Mouse (Mus musculus) embryonic stem cell, embryonic (primary cell): ENCODE measurements at regions not wholly inside any gene's neighbourhood (a gene's known extent, or its start where the extent isn't known, plus 50 kb on each side); places are given as distances from the start of the nearest gene placed in this dataset.

ENCODE experiments used
- CTCF ChIA-PET, 4 experiments: fragments of 300-600 bp in 2 of 4; fragments of 350-600 bp in 2 of 4; sonication (Branson Sonifier 250); formaldehyde crosslinking; loops; one replicate each; lab custom pipeline; 2022; ENCODE audit warnings: inconsistent platforms in 2 of 4; lab: Charles Lee
- POLR2A ChIA-PET, 4 experiments: fragments of 300-600 bp in 2 of 4; fragments of 350-600 bp in 2 of 4; sonication (Branson Sonifier 250); formaldehyde crosslinking; loops; one replicate each; lab custom pipeline; 2022; ENCODE audit warnings: antibody characterized with exemption in 4 of 4, inconsistent platforms in 1 of 4; lab: Charles Lee

DNA sequence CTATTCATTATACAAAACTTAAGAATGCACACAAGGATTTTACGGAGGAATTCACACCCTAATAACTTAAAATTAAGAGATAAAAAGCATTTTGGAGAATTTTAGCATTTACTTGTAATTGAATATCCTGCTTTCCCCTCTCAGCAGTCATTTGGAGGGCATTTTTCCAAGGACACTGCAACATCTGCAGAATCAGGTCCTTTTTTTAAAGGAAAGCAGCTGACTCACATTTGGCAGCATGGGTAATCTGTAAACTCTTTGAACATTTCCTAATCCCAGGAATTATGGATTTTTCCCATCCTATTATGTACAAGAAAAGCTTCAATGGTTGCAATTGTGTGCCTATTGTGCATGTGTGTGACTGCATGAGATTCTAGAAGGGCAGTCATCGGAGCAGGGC is 112.0 kb downstream of the Gm19410 start:
- POLR2A ChIA-PET: no interaction called here
- CTCF ChIA-PET: no interaction called here

DNA sequence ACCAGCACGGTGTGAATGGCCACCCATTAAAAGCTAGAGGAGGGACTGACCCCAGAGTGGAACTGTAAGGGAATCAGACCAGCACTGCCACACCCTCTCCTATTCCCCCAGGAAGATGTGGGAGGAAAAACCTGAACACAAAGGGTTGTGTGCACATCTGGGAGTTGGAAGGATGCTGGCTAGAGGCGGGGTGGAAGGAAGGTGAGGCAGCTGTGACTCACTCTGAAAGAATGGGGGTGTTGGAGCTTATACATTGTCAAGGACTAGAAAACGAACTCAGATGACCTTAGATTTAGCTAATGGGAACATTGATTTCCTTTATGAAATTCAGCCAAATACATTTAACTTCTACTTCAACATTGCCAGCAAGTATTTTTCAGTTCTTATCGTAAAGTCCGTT is 116.2 kb downstream of the Gm19410 start:
- ChIA-PET POLR2A (no interaction called here), CTCF (no interaction called here)

- ChIA-PET CTCF (interaction anchor here in 2 of 4 experiments (0.6 kb wide), 2 partner anchors 105 to 186 kb away, joined by 3 to 5 read pairs; no protein-coding TSS in a partner anchor), POLR2A (interaction anchor here in 1 of 4 experiments (0.7 kb wide), 1 partner anchor 33 kb away, joined by 3 read pairs; no protein-coding TSS in a partner anchor)
Observed at GRCm38 (mm10) chr8:35882638-35883455, 117.3 kb downstream of the Gm19410 start.

GRCm38 (mm10) chr8:35883456-35883780 is 117.8 kb downstream of the Gm19410 start:
- POLR2A ChIA-PET: interaction anchor here in 1 of 4 experiments (0.7 kb wide), 1 partner anchor 34 kb away, joined by 3 read pairs; no protein-coding TSS in a partner anchor
- CTCF ChIA-PET: interaction anchor here in 1 of 4 experiments (0.6 kb wide), 1 partner anchor 186 kb away, joined by 5 read pairs; no protein-coding TSS in a partner anchor

DNA sequence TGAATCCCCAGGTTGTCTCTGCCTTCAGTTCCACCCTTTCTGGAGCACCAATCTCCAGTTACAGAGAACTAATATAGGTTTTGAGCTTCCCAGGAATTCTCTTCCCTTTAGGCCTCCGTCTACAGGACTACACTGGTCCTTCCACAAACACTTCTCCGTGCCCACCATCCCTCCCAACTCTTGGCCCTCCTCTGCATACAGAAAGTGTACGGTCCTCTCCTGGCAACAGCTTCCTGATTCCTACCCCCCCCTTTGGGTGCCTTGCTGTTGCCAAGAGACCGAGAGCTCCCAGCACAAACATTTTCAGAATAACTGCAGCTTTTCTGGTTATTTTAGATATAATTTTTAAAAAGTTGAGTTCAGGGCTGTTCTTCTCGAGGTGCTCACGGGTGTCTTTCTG is 119.0 kb downstream of the Gm19410 start:
- CTCF ChIA-PET: no interaction called here
- POLR2A ChIA-PET: no interaction called here

GRCm38 (mm10) chr8:35890083-35890482 is 124.5 kb downstream of the Gm19410 start:
- POLR2A ChIA-PET: interaction anchor here in 1 of 4 experiments (0.6 to 0.8 kb wide), 2 partner anchors 119 to 1127 kb away, joined by 3 to 4 read pairs; no protein-coding TSS in a partner anchor
- CTCF ChIA-PET: no interaction called here

DNA sequence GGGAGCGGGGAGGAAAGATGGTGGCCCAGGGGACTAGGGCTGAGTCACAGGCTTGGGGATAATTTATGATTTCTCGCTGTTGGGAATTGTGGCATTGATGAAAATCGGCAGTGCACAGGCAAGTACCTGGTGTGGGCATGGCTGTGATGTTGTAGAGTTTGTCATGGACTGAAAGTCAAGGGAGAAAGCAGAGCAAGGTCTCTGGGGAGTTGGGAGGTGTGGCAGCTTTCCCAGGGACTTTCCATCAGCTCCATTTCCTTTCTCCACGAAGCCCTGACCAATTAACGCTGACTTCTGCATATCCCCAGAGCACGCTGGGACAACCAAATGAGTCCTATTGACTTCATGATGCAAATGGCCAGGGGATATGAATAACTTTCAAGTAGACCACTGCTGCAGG is 126.2 kb downstream of the Gm19410 start:
- ChIA-PET POLR2A (interaction anchor here in 1 of 4 experiments (0.6 kb wide), 1 partner anchor 1101 kb away, joined by 6 read pairs; no protein-coding TSS in a partner anchor), CTCF (interaction anchor here in 1 of 4 experiments (1.0 kb wide), 1 partner anchor 10 kb away, joined by 27 read pairs; no protein-coding TSS in a partner anchor)

DNA sequence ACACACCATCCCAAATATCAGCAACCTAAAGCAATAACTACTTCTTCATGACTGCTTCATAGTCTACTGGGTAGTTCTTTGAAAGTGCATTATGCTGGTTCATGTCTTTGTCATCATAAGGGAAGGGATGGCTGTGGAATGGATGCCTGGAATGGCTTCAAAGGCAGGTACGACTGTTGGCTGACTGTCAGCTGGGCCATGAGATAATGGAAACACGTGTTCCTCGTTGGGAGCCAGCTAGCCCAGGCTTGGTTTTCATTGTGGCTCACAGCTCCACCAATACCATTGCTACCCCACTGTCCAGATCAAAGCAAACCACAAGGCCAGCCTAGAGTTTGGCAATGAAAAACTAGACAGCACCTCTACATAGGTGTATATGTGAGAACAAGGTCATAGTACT is 132.9 kb downstream of the Gm19410 start:
- CTCF ChIA-PET: no interaction called here
- POLR2A ChIA-PET: no interaction called here

- CTCF ChIA-PET: interaction anchor here in 1 of 4 experiments (1.0 kb wide), 1 partner anchor 9 kb away, joined by 27 read pairs; no protein-coding TSS in a partner anchor
- POLR2A ChIA-PET: no interaction called here
Observed at GRCm38 (mm10) chr8:35901490-35901889, 135.9 kb downstream of the Gm19410 start.

DNA sequence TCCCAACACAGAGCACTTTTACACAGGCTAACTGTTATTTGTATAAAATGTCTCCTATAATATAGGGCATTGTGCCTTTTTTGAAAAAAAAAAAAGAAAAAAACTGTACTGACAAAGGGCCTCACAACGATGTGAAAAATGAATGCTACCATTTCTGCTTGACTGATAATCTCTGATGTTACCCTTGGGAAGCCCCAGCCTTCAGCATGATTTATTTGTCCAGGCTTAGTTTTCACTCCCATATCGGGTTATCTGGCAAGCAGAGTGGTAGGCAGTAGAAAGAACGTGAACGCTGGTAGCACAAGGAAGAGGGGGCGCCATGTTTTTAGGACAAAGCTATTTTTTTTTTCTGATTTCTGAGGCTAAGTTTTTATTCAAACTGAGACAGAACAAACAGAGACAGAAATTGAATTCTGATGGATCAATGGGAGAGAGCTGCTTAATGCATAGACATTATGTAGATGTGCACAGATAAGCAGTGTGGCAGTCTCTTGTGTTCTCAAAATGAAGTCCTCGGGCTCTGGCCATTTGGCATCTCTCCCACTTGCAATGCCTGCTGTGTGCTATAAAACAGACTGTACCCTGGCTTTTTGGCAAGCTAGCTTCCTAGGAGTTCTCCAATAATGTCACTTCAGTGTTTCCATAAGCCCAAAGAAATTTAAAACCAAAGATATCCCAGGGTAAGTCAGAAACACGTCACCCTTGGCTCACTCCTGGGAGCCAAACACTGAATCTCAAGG is 139.3 kb downstream of the Gm19410 start:
- CTCF ChIA-PET: no interaction called here
- POLR2A ChIA-PET: no interaction called here

- POLR2A ChIA-PET: interaction anchor here in 1 of 4 experiments (1.4 kb wide), 1 partner anchor 12 kb away, joined by 3 read pairs; no protein-coding TSS in a partner anchor
- CTCF ChIA-PET: no interaction called here
Observed at GRCm38 (mm10) chr8:35907998-35908397, 142.4 kb downstream of the Gm19410 start.

GRCm38 (mm10) chr8:35912264-35912663 is 146.7 kb downstream of the Gm19410 start:
- ChIA-PET CTCF (no interaction called here), POLR2A (no interaction called here)

DNA sequence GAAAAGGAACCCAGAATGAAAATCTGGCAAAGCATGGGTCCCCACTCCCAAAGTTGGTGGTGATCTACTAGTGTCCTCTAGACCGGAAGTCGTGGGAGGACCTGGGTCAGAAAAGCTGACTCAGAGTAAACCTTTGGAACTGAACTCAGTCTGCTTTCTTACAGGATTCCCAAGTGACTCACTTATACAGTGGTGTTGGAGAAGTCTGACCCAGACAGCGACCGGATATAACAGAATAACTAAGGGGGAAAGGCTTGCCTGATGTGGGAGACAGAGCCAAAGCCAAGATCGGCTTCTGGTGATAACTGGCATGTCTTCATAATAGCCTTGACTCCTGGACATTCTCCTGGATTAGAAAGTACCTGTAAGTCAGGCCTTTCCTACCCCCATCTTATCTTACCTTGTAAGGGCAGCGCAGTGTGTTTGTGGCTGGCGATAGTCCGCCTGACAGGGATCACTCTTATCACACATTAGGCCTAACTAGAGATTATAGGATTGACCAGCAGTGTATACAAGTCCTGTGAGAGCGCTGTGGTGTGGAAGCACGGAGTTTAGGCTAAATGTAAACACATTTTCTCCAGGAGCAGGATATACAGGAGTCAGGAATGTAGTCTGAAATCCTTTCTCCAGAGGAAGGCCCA is 150.4 kb downstream of the Gm19410 start:
- CTCF ChIA-PET: no interaction called here
- POLR2A ChIA-PET: no interaction called here

DNA sequence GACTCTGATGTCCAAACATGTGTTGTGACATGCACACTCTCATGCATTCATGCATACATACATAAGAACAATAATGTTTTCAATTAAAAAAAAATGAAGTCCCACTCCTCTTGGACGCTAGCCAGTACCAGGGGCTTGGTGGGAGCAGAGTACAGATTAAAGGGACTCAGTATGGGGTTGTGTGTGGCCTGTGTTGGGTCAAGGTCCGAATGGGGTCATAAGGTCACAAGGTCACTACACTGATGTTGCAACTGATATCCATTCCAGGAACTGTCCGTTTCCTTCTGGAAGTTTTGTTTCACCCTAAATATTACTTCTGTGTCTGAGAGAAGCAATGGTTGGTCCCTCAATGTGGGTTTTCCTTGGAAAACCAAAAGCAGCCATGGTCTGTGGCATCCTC is 152.0 kb downstream of the Gm19410 start:
- ChIA-PET CTCF (no interaction called here), POLR2A (interaction anchor here in 1 of 4 experiments (0.5 kb wide), 1 partner anchor 161 kb away, joined by 3 read pairs; no protein-coding TSS in a partner anchor)

- POLR2A ChIA-PET: interaction anchor here in 1 of 4 experiments (1.1 kb wide), 1 partner anchor 11 kb away, joined by 3 read pairs; no protein-coding TSS in a partner anchor
Observed at GRCm38 (mm10) chr8:35919451-35919850, 153.9 kb downstream of the Gm19410 start.

GRCm38 (mm10) chr8:35919859-35920675 is 154.5 kb downstream of the Gm19410 start:
- ChIA-PET CTCF (no interaction called here), POLR2A (interaction anchor here in 1 of 4 experiments (1.1 kb wide), 1 partner anchor 12 kb away, joined by 3 read pairs; no protein-coding TSS in a partner anchor)

More at GRCm38 (mm10) chr8:35919451-35919850, 153.9 kb downstream of the Gm19410 start:
- CTCF ChIA-PET: no interaction called here

DNA sequence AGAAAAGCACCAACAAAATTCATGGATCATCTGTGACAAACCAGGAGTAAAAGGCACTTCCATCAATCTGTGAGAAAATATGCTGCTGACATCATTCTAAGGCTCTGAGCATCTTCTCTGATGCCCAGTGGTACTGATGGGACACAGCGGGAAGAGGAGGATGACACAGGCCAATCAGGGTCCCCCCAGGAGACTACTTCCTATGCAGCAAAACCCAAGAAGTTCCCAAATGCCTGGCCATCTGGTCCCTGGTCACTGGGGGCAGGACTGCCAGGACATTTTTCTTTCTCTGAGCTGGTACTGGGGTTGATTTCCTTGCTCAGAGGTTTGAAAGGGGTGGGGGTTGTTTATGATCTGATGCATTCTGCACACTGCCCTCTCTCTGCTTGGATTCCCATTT is 158.4 kb downstream of the Gm19410 start:
- CTCF ChIA-PET: interaction anchor here in 1 of 4 experiments (0.6 kb wide), 1 partner anchor 33 kb away, joined by 3 read pairs; no protein-coding TSS in a partner anchor
- POLR2A ChIA-PET: no interaction called here

- ChIA-PET POLR2A (no interaction called here), CTCF (no interaction called here)
Observed at GRCm38 (mm10) chr8:35927408-35927871, 161.8 kb downstream of the Gm19410 start.
